Mouse (Mus musculus) testis, adult 2 months (tissue): ENCODE measurements around the gene Gpx4. TPM values are rescaled to one million over a fixed set of nuclear protein-coding genes. Genes with fewer than 3 reads are reported as not detected.
"Not testable (repeated sequence)": the region's sequence is repeated elsewhere in the genome, so short reads cannot be mapped to it uniquely, and the experiment has no call there.

ENCODE experiments used
- H3K27ac ChIP-seq: fragments of 200-500 bp; 2 replicates; pipeline ENCODE4 v1.5.1; 2012; ENCODE audit warnings: low read depth, low read length; ENCODE audit not compliant: control insufficient read depth, insufficient read depth
- H3K27me3 ChIP-seq: fragments of 200-500 bp; 2 replicates; pipeline ENCODE4 v1.6.1; 2012; ENCODE audit warnings: mild to moderate bottlenecking, low read length, moderate library complexity; ENCODE audit not compliant: control insufficient read depth, insufficient read depth
- H3K36me3 ChIP-seq: fragments of 200-500 bp; 2 replicates; pipeline ENCODE4 v1.6.1; 2012; ENCODE audit warnings: mild to moderate bottlenecking, low read length; ENCODE audit not compliant: control insufficient read depth, insufficient read depth
- H3K4me1 ChIP-seq: fragments of 200-500 bp; 2 replicates; pipeline ENCODE4 v1.6.1; 2012; ENCODE audit warnings: low read length; ENCODE audit not compliant: control insufficient read depth, insufficient read depth
- H3K4me3 ChIP-seq: fragments of 200-500 bp; 2 replicates; pipeline ENCODE4 v1.5.1; 2012; ENCODE audit warnings: low read depth, mild to moderate bottlenecking, low read length, moderate library complexity, mixed read lengths; ENCODE audit not compliant: control insufficient read depth
- CTCF ChIP-seq: fragments of 200-500 bp; IDR thresholded peaks from 2 replicates; pipeline ENCODE4 v1.5.1; 2012; ENCODE audit warnings: low read depth, mild to moderate bottlenecking, inconsistent platforms, low read length, moderate library complexity; ENCODE audit not compliant: control insufficient read depth, insufficient read depth, insufficient replicate concordance
- POLR2A ChIP-seq: fragments of 200-500 bp; IDR thresholded peaks from 2 replicates; pipeline ENCODE4 v1.6.1; 2012; ENCODE audit warnings: low read depth, mild to moderate bottlenecking, inconsistent platforms, low read length, moderate library complexity; ENCODE audit not compliant: control insufficient read depth
- polyA plus RNA-seq: library from polyadenylated mRNA; depleted of rRNA; stranded (reverse); fragments of >200 nt; gene quantifications from 2 replicates; pipeline ENCODE4 v1.2.3, GENCODE M21; 2012

Gene Gpx4
- polyA plus RNA-seq, 1 experiment: 3,516 TPM

DNA sequence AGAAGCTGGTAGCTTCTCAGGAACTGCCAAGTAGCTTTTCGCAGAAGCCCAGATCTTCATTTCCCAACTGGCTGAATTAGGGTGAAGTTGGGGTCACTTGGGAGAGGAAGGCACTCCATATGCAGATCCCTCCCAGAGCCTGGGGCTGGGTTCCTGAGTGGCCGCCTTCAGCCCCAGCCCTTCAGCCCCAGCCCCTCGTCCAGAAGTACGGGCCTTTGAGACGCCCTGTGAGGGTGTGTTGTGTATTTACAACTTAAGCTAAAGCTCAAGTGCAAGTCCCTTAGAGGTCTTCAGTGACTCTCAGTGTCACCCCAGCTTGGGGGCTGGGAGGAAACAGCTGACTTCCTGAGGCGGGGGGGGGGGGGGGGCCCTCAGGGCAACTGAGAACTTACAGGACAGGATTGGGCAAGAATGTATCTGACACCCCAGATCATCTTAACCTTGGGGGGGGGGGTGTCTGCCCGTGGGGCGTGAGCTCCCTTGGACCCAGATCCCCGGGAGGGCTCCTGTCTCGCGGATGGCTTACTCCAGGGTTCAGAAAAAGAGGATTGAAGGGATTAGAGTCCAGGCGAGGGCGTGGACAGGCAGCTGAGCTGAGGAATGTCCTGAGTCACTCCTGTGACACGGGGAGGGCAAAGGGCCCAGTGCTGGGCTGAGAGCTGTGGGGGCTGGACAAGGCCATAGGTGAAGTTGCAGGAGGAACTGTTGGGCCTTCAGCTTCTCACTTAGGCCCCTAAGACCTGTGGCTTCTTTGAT lies 4.8 kb downstream of the Gpx4 start:
- Histone ChIP-seq H3K36me3 (no peaks in the 10 kb centered on the region; the same call in 1 of the 2 replicates), H3K27me3 (no peaks in the 10 kb centered on the region), H3K4me3 (peak overlapping the region; percentile 98), H3K27ac (peak overlapping the region; percentile 100; the same call in 1 of the 2 replicates), H3K4me1 (peaks cover 15% of the 10 kb centered on the region)
- no peak for TF ChIP-seq CTCF
- no peak for TF ChIP-seq POLR2A

DNA sequence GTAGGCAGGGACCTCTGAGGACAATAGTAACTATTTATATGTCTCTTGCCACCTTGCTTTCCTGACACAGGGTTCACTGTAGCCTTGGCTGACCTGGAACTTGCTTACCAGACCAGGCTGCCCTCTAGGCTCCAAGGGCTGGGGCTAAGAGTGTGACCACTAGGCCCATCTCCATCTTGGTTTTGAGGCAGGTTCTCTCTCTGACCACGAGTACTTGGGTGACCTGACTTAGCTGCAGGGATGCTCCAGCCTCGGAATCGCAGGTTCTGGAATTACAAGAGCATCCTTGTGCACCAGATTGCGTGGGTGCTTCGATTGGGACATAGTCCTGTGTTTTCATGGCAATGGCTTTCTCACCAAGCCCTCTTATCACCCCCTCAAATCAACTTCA lies 5.4 kb downstream of the Gpx4 start:
- H3K4me3 ChIP-seq: peak overlapping the region; percentile 98
- H3K27ac ChIP-seq: peak overlapping the region; percentile 100; the same call in 1 of the 2 replicates
- no peak for TF ChIP-seq POLR2A
- no peak for TF ChIP-seq CTCF

DNA sequence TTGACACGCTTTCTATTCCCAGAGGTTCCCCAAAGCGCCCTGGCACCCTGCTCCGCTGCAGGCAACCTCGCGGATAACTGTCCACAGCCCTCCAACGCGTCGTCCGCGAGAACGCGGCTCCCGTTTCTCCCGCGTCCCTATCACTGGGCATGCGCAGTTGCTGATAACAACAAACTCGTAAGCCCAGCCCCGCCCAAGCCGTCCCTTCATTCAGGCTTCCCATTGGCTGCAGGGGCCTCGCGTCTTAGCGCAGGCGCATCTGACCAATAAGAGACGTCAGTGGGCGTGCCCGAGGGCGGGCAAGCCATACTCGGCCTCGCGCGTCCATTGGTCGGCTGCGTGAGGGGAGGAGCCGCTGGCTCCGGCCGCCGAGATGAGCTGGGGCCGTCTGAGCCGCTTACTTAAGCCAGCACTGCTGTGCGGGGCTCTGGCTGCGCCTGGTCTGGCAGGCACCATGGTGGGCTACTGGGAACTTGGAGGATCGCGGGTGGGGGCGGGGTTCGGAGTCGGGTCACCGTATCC lies 6.4 kb downstream of the Gpx4 start:
- peak overlapping the region; percentile 98 for H3K4me3 ChIP-seq
- H3K4me1 ChIP-seq: peaks cover 15% of the 10 kb centered on the region
- no peaks in the 10 kb centered on the region; the same call in 1 of the 2 replicates for H3K36me3 ChIP-seq
- H3K27ac ChIP-seq: peak overlapping the region; percentile 100
- no peaks in the 10 kb centered on the region for H3K27me3 ChIP-seq
- TF ChIP-seq POLR2A (peak; percentile 97), CTCF (no peak)

More for the DNA sequence above, 5.4 kb downstream of the Gpx4 start:
- Histone ChIP-seq H3K4me1 (peaks cover 15% of the 10 kb centered on the region), H3K36me3 (no peaks in the 10 kb centered on the region; the same call in 1 of the 2 replicates), H3K27me3 (no peaks in the 10 kb centered on the region)

DNA sequence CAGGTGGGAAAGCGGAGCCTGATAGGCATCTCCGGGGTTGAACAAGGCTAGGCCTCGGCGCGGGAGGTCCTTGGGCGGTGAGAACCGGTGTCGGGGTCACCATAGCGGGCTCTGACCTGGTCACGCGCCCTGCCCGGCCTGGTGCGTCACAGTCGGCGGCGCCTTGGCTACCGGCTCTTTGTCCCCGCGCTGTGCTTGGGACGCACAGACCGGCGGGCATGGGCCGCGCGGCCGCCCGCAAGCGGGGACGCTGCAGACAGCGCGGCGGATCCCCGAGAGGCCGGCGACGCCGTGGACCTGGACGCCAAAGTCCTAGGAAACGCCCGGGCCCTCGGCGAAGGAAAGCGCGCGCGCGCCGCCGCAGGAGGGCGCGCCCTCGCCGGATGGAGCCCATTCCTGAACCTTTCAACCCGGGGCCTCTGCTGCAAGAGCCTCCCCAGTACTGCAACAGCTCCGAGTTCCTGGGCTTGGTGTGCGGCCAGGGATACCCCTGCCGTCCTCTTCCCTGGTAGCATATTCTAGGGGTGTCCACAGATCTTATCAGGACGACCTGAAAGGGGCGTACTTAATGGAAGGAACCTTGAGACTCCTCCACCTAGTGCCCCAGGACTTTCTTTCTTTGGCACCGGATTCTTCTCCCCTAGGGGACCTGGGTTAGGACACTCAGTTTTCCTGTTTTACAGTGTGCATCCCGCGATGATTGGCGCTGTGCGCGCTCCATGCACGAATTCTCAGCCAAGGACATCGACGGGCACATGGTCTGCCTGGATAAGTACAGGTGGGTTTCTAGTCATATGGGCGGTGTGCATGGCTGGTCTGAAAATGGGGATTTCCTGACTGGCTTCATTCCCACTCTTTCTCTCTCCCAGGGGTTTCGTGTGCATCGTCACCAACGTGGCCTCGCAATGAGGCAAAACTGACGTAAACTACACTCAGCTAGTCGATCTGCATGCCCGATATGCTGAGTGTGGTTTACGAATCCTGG lies 7.2 kb downstream of the Gpx4 start:
- TF ChIP-seq POLR2A (peak; percentile 4; the same call in 1 of the 2 replicates), CTCF (no peak)
- Histone ChIP-seq H3K36me3 (no peaks in the 10 kb centered on the region; the same call in 1 of the 2 replicates), H3K27me3 (no peaks in the 10 kb centered on the region), H3K4me3 (peak overlapping the region; percentile 98), H3K27ac (peak overlapping the region; percentile 100), H3K4me1 (peaks cover 15% of the 10 kb centered on the region)

DNA sequence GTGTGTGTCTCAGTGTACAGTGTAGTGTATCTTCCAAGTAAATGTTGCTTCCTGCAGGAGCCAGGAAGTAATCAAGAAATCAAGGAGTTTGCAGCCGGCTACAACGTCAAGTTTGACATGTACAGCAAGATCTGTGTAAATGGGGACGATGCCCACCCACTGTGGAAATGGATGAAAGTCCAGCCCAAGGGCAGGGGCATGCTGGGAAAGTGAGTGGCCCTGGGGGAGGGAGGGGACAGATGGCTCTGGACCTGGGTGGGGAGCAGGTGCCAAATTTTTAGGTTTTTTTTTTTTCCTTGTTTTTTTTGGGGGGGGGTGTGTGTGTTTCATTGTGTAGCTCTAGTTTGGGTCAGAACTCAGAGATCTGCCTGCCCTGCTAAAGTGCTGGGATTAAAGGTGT lies 7.9 kb downstream of the Gpx4 start:
- H3K36me3 ChIP-seq, H3K27me3 ChIP-seq: not testable (repeated sequence)
- H3K4me3 ChIP-seq: peak overlapping the region; percentile 98
- H3K27ac ChIP-seq: peak overlapping the region; percentile 100
- peaks cover 15% of the 10 kb centered on the region for H3K4me1 ChIP-seq

DNA sequence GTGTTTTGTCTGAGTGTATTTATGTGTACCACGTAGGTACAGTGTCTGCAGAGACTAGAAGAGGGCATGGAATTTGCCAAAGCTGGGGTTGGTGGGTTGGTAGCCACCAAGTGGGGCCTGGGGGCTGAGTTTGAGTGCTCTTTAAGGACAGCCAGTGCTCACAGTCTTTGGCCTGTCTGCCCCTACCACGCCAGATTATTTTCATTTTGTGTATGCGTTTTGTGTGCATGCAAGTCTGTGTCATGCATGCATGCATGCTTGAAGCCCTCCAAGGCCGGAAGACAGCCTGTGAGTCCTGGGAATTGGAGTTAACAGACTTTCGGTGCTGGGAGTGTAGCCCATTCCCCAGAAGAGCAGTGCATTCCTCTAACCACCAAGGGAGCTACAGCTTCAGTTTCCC lies 8.4 kb downstream of the Gpx4 start:
- Histone ChIP-seq H3K4me3 (peak overlapping the region; percentile 98), H3K27me3 (no peaks in the 10 kb centered on the region), H3K4me1 (peaks cover 11% of the 10 kb centered on the region), H3K27ac (no peak overlapping the region), H3K36me3 (no peaks in the 10 kb centered on the region; the same call in 1 of the 2 replicates)
- TF ChIP-seq CTCF: no peak
- no peak for TF ChIP-seq POLR2A

DNA sequence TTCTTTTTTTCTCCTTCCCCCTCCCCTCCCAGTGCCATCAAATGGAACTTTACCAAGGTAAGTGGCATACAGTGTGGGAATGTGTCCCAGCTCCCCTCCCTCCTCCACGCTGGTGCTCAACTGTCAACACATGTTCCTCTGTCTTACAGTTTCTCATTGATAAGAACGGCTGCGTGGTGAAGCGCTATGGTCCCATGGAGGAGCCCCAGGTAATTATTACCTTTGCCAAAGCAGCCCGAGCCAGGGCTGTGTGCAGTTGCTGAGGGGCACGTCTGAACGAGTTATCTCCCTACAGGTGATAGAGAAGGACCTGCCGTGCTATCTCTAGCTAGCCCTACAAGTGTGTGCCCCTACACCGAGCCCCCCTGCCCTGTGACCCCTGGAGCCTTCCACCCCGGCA lies 8.9 kb downstream of the Gpx4 start:
- Histone ChIP-seq H3K4me3 (peak overlapping the region; percentile 98), H3K4me1 (peaks cover 10% of the 10 kb centered on the region; the same call in 1 of the 2 replicates), H3K27ac (no peak overlapping the region), H3K27me3 (no peaks in the 10 kb centered on the region), H3K36me3 (no peaks in the 10 kb centered on the region; the same call in 1 of the 2 replicates)
- TF ChIP-seq POLR2A: no peak
- TF ChIP-seq CTCF: no peak
